10 mouse cellular contexts compared by ENCODE assay signal in genomic region chr8:121874031-121874430, GRCm38 (mm10). TPM values are rescaled to one million over a fixed set of nuclear protein-coding genes. Genes with fewer than 3 reads are reported as not detected.
DNase-seq lines count a peak whose midpoint lies in the region; ATAC-seq and TF ChIP-seq lines count a peak whose summit lies in the region.
"Had no signal": no experiment of that assay in that cellular context is flagged by ENCODE, and none has a peak within 500 bp of the region (broad histone marks: within the 10 kb centered on the region; RNA-seq: fewer than 3 reads in every experiment).

No protein-coding gene starts in this region.

- no peaks in the 10 kb centered on the region for H3K9me3 ChIP-seq in hindbrain, postnatal 0 days (ENCODE audit: low read length)
- no peaks in the 10 kb centered on the region for H3K9me3 ChIP-seq in hindbrain, embryonic 16.5 days (ENCODE audit: control insufficient read depth, low read length)
- no peaks in the 10 kb centered on the region for H3K9me3 ChIP-seq in forebrain, embryonic 11.5 days (ENCODE audit: control insufficient read depth, low read length)
- H3K9me3 ChIP-seq: megakaryocyte, embryonic 14.5 days had no signal

- H3K4me1 ChIP-seq in hindbrain, postnatal 0 days (ENCODE audit: insufficient read depth, low read length): peaks cover 7% of the 10 kb centered on the region
- H3K4me1 ChIP-seq in hindbrain, embryonic 16.5 days (ENCODE audit: control insufficient read depth, insufficient read depth, low read depth, low read length): peaks cover 5% of the 10 kb centered on the region; the same call in 1 of the 2 replicates
- peaks cover 6% of the 10 kb centered on the region for H3K4me1 ChIP-seq in heart, adult 2 months (ENCODE audit: control insufficient read depth, insufficient read depth, low read length)
- H3K4me1 ChIP-seq in forebrain, embryonic 11.5 days (replicated peaks; ENCODE audit: control insufficient read depth, insufficient read depth, low read length): 0 out of 2 replicates have a peak, but pooled peaks cover 4% of the 10 kb centered on the region

- no peaks in the 10 kb centered on the region for H3K79me2 ChIP-seq in heart, adult 2 months (replicated peaks; ENCODE audit: control insufficient read depth, insufficient read depth, low read length)

- H3K4me3 ChIP-seq in hindbrain, postnatal 0 days (ENCODE audit: low read length): no peak overlapping the region
- no peak overlapping the region for H3K4me3 ChIP-seq in hindbrain, embryonic 16.5 days (ENCODE audit: low read length)
- no peak overlapping the region for H3K4me3 ChIP-seq in heart, adult 2 months
- no peak overlapping the region for H3K4me3 ChIP-seq in forebrain, embryonic 11.5 days (ENCODE audit: low read depth, low read length)
- H3K4me3 ChIP-seq: megakaryocyte, embryonic 14.5 days had no signal

- H3K9ac ChIP-seq in hindbrain, postnatal 0 days (replicated peaks; ENCODE audit: low read length): no peak overlapping the region
- no peak overlapping the region for H3K9ac ChIP-seq in hindbrain, embryonic 16.5 days (ENCODE audit: low read depth, low read length)
- no peak overlapping the region for H3K9ac ChIP-seq in heart, adult 2 months (ENCODE audit: low read depth, low read length)
- H3K9ac ChIP-seq in forebrain, embryonic 11.5 days (ENCODE audit: low read length): no peak overlapping the region

- no peaks in the 10 kb centered on the region for H3K27me3 ChIP-seq in hindbrain, postnatal 0 days (ENCODE audit: insufficient read depth, low read length)
- H3K27me3 ChIP-seq in hindbrain, embryonic 16.5 days (replicated peaks; ENCODE audit: control insufficient read depth, insufficient read depth, low read length): no peaks in the 10 kb centered on the region
- H3K27me3 ChIP-seq in heart, adult 2 months (ENCODE audit: control insufficient read depth, insufficient read depth, low read length): no peaks in the 10 kb centered on the region
- no peaks in the 10 kb centered on the region for H3K27me3 ChIP-seq in forebrain, embryonic 11.5 days (ENCODE audit: control insufficient read depth, insufficient read depth, low read length)
- H3K27me3 ChIP-seq: Patski had no signal

- DNase-seq in hindbrain, postnatal 0 days (ENCODE audit: low spot score): peak; percentile 54
- peak; percentile 74 to 82 for DNase-seq in adrenal gland, postnatal 36 days
- DNase-seq in heart, adult 2 months: peak; percentile 63 to 64
- peak; percentile 83 for DNase-seq in kidney, postnatal 10 days
- DNase-seq in lung, postnatal 36 days: peak; percentile 77
- DNase-seq in right cerebral cortex, postnatal 14 days: no peak
- no peak for DNase-seq in forebrain, embryonic 11.5 days (ENCODE audit: low spot score)

- no peak overlapping the region for H3K4me2 ChIP-seq in hindbrain, postnatal 0 days (ENCODE audit: low read depth, low read length)
- H3K4me2 ChIP-seq in hindbrain, embryonic 16.5 days (ENCODE audit: low read length): no peak overlapping the region
- no peak overlapping the region for H3K4me2 ChIP-seq in forebrain, embryonic 11.5 days (ENCODE audit: low read depth, low read length, severe bottlenecking)

- peak; percentile 63 for TF ChIP-seq CTCF in hindbrain, postnatal 0 days (IDR thresholded peaks at IDR 0.05; ENCODE audit: low read depth)
- peak; percentile 82 for TF ChIP-seq CTCF in heart, adult 2 months (IDR thresholded peaks at IDR 0.05)

- ATAC-seq in hindbrain, postnatal 0 days: no peak; the same call in 1 of the 2 replicates
- no peak for ATAC-seq in hindbrain, embryonic 16.5 days
- no peak for ATAC-seq in forebrain, embryonic 11.5 days (replicated peaks; ENCODE audit: low FRiP score)
- ATAC-seq: Patski had no signal

- no peaks in the 10 kb centered on the region for H3K36me3 ChIP-seq in hindbrain, postnatal 0 days (ENCODE audit: insufficient read depth, low read length)
- H3K36me3 ChIP-seq in hindbrain, embryonic 16.5 days (ENCODE audit: control insufficient read depth, insufficient read depth, low read length): no peaks in the 10 kb centered on the region
- no peaks in the 10 kb centered on the region for H3K36me3 ChIP-seq in heart, adult 2 months (ENCODE audit: control insufficient read depth, insufficient read depth, low read length)
- no peaks in the 10 kb centered on the region for H3K36me3 ChIP-seq in forebrain, embryonic 11.5 days (ENCODE audit: control insufficient read depth, insufficient read depth, low read length)

- H3K27ac ChIP-seq in hindbrain, postnatal 0 days: no peak overlapping the region
- H3K27ac ChIP-seq in hindbrain, embryonic 16.5 days (ENCODE audit: low read depth, low read length): no peak overlapping the region
- H3K27ac ChIP-seq in heart, adult 2 months: no peak overlapping the region
- no peak overlapping the region for H3K27ac ChIP-seq in forebrain, embryonic 11.5 days (ENCODE audit: low read depth, low read length)

- WGBS in hindbrain, postnatal 0 days: 69% methylated on average over 9 of the region's 9 CpGs
- WGBS in hindbrain, embryonic 16.5 days: 73% methylated on average over 9 of the region's 9 CpGs
- WGBS in heart, adult 2 months: 40% methylated on average over 9 of the region's 9 CpGs
- WGBS in forebrain, embryonic 11.5 days: 73% methylated on average over 9 of the region's 9 CpGs

- TF ChIP-seq EP300 in heart, adult 2 months (IDR thresholded peaks at IDR 0.05; ENCODE audit: insufficient read depth, low read depth, low read length): peak; percentile 79; the same call in 1 of the 2 replicates

- TF ChIP-seq POLR2A in heart, adult 2 months (IDR thresholded peaks at IDR 0.05; ENCODE audit: insufficient read depth, low read depth, low read length): no peak

- intact Hi-C loops in heart, adult 2 months (cut with DNase I): loop anchor here (1.0 to 5.0 kb wide), 2 partner anchors 35 to 53 kb away; no protein-coding TSS in a partner anchor

RNA-seq across cellular contexts. Expression of gene Slc7a5, which starts 33.5 kb away (rescaled TPM):
- total RNA-seq in hindbrain, postnatal 0 days (2014; rRNA removed): 148 and 163 TPM in 2 replicates
- 60.1 and 72.1 TPM in 2 replicates for polyA plus RNA-seq in hindbrain, postnatal 0 days (2015; fragmentation: Nextera tagmentation; extraction: Ambion mirVana)
- polyA plus RNA-seq in hindbrain, embryonic 16.5 days (2015; fragmentation: Nextera tagmentation; extraction: Ambion mirVana): 44.9 and 57.8 TPM in 2 replicates
- 10 to 100 TPM; 41.6 to 64.0 TPM for total RNA-seq in adrenal gland, postnatal 36 days (2021)
- 1 to 10 TPM; 3.1 to 4.6 TPM for total RNA-seq in heart, adult 2 months (2021)
- polyA plus RNA-seq in heart, adult 2 months (2012; rRNA removed): 5.0 and 5.2 TPM in 2 replicates
- 37.1 and 43.0 TPM in 2 replicates for polyA plus RNA-seq in forebrain, embryonic 11.5 days (2014; fragmentation: Nextera tagmentation; extraction: Ambion mirVana)

RNA-seq across cellular contexts. Expression of gene Klhdc4, which starts 44.7 kb away (rescaled TPM):
- total RNA-seq in hindbrain, postnatal 0 days (2014; rRNA removed): 25.2 and 32.5 TPM in 2 replicates
- polyA plus RNA-seq in hindbrain, postnatal 0 days (2015; fragmentation: Nextera tagmentation; extraction: Ambion mirVana): 34.5 and 36.3 TPM in 2 replicates
- 42.1 and 44.5 TPM in 2 replicates for polyA plus RNA-seq in hindbrain, embryonic 16.5 days (2015; fragmentation: Nextera tagmentation; extraction: Ambion mirVana)
- total RNA-seq in adrenal gland, postnatal 36 days (2021): 10 to 100 TPM; 22.7 to 23.1 TPM
- total RNA-seq in heart, adult 2 months (2021): 10 to 100 TPM; 11.2 to 12.6 TPM
- polyA plus RNA-seq in heart, adult 2 months (2012; rRNA removed): 9.6 and 11.0 TPM in 2 replicates
- polyA plus RNA-seq in forebrain, embryonic 11.5 days (2014; fragmentation: Nextera tagmentation; extraction: Ambion mirVana): 55.4 and 59.8 TPM in 2 replicates

Comparison
In these comparisons a context has a peak if more than half of its experiments do, and no peak if none do; other contexts are left out.
1. DNase-seq: peak in hindbrain, postnatal 0 days (single experiment), adrenal gland, postnatal 36 days (2 of 2), heart, adult 2 months (2 of 2), kidney, postnatal 10 days (single experiment) and lung, postnatal 36 days (single experiment); none in right cerebral cortex, postnatal 14 days (single experiment) and forebrain, embryonic 11.5 days (single experiment).